Mouse (Mus musculus) embryonic facial prominence, embryonic 13.5 days (tissue): Measurements from ENCODE around the gene Cdhr1. TPM values are rescaled to one million over a fixed set of nuclear protein-coding genes. Genes with fewer than 3 reads are reported as not detected.

Experiments used
- ATAC-seq: fragments of 200-750 bp; cut with Nextera tagmentation; 2 replicates; pipeline ENCODE4 v1.8.0; 2017; ENCODE audit warnings: low read depth; ENCODE audit not compliant: insufficient number of reproducible peaks, insufficient read depth, low FRiP score, low TSS enrichment
- H3K27ac ChIP-seq: fragments of 300-500 bp; sonication (generic); 2 replicates; pipeline ENCODE4 v1.5.1; 2015; ENCODE audit warnings: moderate library complexity, mild to moderate bottlenecking, inconsistent platforms
- H3K27me3 ChIP-seq: fragments of 300-500 bp; sonication (generic); 2 replicates; pipeline ENCODE4 v1.6.1; 2015; ENCODE audit warnings: mild to moderate bottlenecking, inconsistent platforms
- H3K36me3 ChIP-seq: fragments of 300-500 bp; sonication (generic); 2 replicates; pipeline ENCODE4 v1.6.1; 2015; ENCODE audit warnings: mild to moderate bottlenecking, inconsistent platforms
- H3K4me1 ChIP-seq: fragments of 300-500 bp; sonication (generic); 2 replicates; pipeline ENCODE4 v1.6.1; 2015; ENCODE audit warnings: inconsistent platforms
- H3K4me2 ChIP-seq: fragments of 300-500 bp; sonication (generic); 2 replicates; pipeline ENCODE4 v1.6.1; 2015; ENCODE audit warnings: moderate library complexity, mild to moderate bottlenecking, inconsistent platforms
- H3K4me3 ChIP-seq: fragments of 300-500 bp; sonication (generic); 2 replicates; pipeline ENCODE4 v1.5.1; 2015; ENCODE audit warnings: mild to moderate bottlenecking, inconsistent platforms
- H3K9ac ChIP-seq: fragments of 300-500 bp; sonication (generic); 2 replicates; pipeline ENCODE4 v1.6.1; 2015; ENCODE audit warnings: mild to moderate bottlenecking, inconsistent platforms
- H3K9me3 ChIP-seq: fragments of 300-500 bp; sonication (generic); 2 replicates; pipeline ENCODE4 v1.6.1; 2016; ENCODE audit warnings: inconsistent platforms
- WGBS: fragments of 180-500 bp; shearing (Covaris S2); methylation state at CpG from one replicate; pipeline ENCODE4 v1.1.7; 2015; ENCODE audit warnings: mixed read lengths; 5-methylcytosine and 5-hydroxymethylcytosine counted together
- polyA plus RNA-seq: library from polyadenylated mRNA; unstranded; fragments of >200 nt; fragmentation: Nextera tagmentation; extraction: Ambion mirVana; gene quantifications from 2 replicates; pipeline ENCODE4 v1.2.1, GENCODE M21; 2015

Gene Cdhr1
- polyA plus RNA-seq, 1 experiment from 2014 or later, result 0.60 TPM

DNA sequence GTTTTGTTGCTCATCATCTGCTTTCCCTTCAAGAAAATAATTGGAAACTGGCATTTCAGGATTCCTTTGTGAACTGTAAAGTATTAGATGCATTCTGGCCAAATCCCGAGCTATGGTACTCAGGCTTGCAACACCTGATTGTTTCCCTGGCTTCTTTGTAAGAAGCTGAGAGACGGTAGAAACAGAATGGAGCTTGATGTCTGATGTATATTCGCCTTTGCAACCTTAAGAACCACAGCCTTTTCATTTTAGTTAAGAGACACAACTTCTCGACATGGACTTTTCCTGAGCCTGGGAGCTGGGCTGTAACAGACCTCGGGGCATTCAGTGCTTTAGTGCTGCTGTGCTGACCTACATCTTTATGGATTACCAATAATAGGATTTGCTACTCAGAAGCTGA lies 30.5 kb downstream of the Cdhr1 start, which contains the start of gene Lrit2:
TSS of gene Lrit2 (plus strand) at position 301 of the 400 bp plus-strand sequence.
- no peaks in the 10 kb centered on the region for H3K36me3 ChIP-seq
- H3K4me1 ChIP-seq, result no peaks in the 10 kb centered on the region
- H3K27ac ChIP-seq, result no peak within 1 kb of the TSS
- H3K4me2 ChIP-seq, result no peak within 1 kb of the TSS
- WGBS, result 75% methylated on average over 5 of the region's 5 CpGs
- no peaks in the 10 kb centered on the region for H3K27me3 ChIP-seq
- ATAC-seq, result no peak
- no peak within 1 kb of the TSS for H3K4me3 ChIP-seq
- no peak within 1 kb of the TSS for H3K9ac ChIP-seq
- H3K9me3 ChIP-seq, result no peaks in the 10 kb centered on the region

DNA sequence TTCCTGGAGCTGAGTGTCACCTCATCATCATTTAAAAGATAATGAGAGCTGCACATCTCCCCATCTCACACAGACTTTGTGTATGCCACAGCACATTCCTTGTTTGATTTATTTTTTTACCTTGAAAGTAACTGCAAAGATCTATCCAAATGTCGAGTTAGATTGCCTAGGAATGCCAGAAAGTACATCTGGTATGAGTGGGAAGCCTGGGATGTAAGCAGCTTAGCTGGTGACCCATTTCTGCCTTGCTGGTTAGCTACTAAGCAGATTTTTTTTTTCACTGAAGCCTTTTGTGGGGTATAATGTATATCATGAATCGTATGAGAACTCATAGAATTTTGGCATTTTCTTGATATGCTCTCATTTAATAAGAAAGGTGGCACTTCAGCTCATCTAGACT lies 31.5 kb downstream of the Cdhr1 start:
- H3K27ac ChIP-seq, result no peak overlapping the region
- no peak overlapping the region for H3K4me2 ChIP-seq
- H3K27me3 ChIP-seq, result no peaks in the 10 kb centered on the region
- 61% methylated on average over 2 of the region's 2 CpGs for WGBS
- no peaks in the 10 kb centered on the region for H3K4me1 ChIP-seq
- no peaks in the 10 kb centered on the region for H3K36me3 ChIP-seq
- H3K4me3 ChIP-seq, result no peak overlapping the region
- ATAC-seq, result no peak
- no peaks in the 10 kb centered on the region for H3K9me3 ChIP-seq
- H3K9ac ChIP-seq, result no peak overlapping the region

DNA sequence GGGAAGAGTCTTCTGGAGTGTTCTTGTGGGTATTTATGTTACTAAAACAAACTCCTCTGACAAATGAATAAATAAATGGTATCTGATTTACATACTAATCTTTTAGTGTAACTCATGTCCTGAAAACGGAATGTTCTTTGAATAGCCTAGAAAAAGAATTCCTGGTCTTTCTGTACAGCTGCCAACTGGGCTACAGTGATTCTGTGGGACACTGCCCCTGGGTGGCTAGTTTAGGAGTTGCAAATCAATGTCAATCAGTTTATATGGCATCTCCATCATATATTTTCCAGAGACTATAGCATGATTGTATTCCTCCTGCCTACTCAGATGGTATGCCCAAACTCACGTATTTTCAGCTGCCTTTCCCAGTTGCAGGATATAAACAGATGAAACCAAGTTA lies 33.3 kb downstream of the Cdhr1 start:
- H3K27ac ChIP-seq, result no peak overlapping the region
- no peaks in the 10 kb centered on the region for H3K36me3 ChIP-seq
- H3K9me3 ChIP-seq, result no peaks in the 10 kb centered on the region
- 64% methylated on average over 2 of the region's 2 CpGs for WGBS
- no peaks in the 10 kb centered on the region for H3K4me1 ChIP-seq
- H3K27me3 ChIP-seq, result no peaks in the 10 kb centered on the region
- no peak overlapping the region for H3K4me2 ChIP-seq
- no peak overlapping the region for H3K9ac ChIP-seq
- H3K4me3 ChIP-seq, result no peak overlapping the region
- ATAC-seq, result no peak

DNA sequence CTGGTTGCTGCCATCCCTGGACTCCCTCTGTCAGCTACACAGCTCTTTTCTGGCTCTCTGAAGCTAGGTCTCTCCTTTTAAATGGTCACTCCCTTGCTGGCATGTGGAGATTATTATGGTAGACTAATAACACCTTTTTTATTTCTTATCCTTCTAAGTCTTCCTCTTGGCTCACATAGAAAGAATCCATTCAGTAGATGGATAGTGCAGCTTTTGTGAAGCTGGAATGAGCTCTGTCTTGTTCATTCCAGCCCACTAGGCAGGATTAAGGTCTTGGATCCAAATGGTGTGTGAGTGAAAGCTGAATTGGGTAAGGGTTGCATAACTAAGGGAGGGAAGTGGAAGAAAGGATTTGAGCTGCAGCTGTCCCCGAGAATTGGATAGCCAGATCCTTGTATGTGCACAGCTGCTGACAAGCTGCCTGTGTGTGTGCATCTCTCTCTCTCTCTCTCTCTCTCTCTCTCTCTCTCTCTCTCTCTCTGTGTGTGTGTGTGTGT lies 49.2 kb downstream of the Cdhr1 start, which contains the start of gene Rgr:
TSS of gene Rgr (minus strand) at position 51 of the 497 bp plus-strand sequence.
- H3K4me2 ChIP-seq, result no peak within 1 kb of the TSS
- no peaks in the 10 kb centered on the region for H3K9me3 ChIP-seq
- no peaks in the 10 kb centered on the region for H3K27me3 ChIP-seq
- H3K4me3 ChIP-seq, result no peak within 1 kb of the TSS
- H3K36me3 ChIP-seq, result no peaks in the 10 kb centered on the region
- 60% methylated on average over 1 of the region's 1 CpGs for WGBS
- ATAC-seq, result no peak
- H3K9ac ChIP-seq, result no peak within 1 kb of the TSS
- no peaks in the 10 kb centered on the region for H3K4me1 ChIP-seq
- no peak within 1 kb of the TSS for H3K27ac ChIP-seq

DNA sequence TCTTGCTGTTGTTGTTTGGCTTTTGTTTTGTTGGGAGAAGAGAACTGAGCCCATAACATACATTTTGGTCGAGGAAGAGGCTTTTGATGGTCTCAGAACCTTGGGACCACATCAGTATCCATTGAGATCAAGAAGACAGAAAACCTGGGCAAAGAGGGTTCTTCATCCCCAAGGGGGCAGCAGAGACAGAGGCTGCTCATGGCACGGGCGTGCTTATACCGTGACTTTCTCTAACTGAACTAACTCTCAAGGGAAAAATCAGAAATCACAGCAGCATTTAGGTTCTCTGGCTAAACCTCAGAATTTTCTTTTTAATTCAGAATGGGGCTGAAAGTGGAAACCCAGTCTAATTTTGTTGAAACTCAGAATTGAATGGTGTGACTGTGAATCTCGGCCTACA lies 63.7 kb downstream of the Cdhr1 start:
- H3K9ac ChIP-seq, result no peak overlapping the region
- no peaks in the 10 kb centered on the region for H3K4me1 ChIP-seq
- H3K36me3 ChIP-seq, result no peaks in the 10 kb centered on the region
- ATAC-seq, result no peak
- no peaks in the 10 kb centered on the region for H3K9me3 ChIP-seq
- no peaks in the 10 kb centered on the region for H3K27me3 ChIP-seq
- no peak overlapping the region for H3K27ac ChIP-seq
- no peak overlapping the region for H3K4me2 ChIP-seq
- no peak overlapping the region for H3K4me3 ChIP-seq
- WGBS, result 45% methylated on average over 5 of the region's 5 CpGs

DNA sequence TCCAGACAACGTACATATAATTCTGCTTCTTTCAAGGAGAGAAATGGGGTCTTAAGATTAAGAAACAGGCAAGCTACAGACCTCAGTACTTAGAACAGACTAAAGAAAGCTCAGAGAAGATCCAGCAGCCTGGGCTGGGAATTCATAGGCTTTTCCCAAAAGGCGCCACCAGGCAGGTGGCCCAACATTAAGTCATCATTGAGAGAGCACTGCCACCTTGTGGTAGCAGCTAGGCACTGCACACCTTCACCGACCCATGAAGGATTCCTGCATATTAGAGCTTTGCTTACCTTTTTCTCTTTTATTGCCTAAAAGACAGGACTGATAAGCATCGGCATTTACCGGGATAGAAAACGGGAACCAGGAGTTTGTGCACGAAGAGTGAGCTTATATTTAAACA lies 64.9 kb downstream of the Cdhr1 start:
- Histone ChIP-seq H3K4me1 (no peaks in the 10 kb centered on the region), H3K27me3 (no peaks in the 10 kb centered on the region), H3K9ac (no peak overlapping the region), H3K4me3 (no peak overlapping the region), H3K4me2 (no peak overlapping the region), H3K27ac (no peak overlapping the region), H3K9me3 (no peaks in the 10 kb centered on the region), H3K36me3 (no peaks in the 10 kb centered on the region)
- no peak for ATAC-seq
- 22% methylated on average over 7 of the region's 7 CpGs for WGBS

DNA sequence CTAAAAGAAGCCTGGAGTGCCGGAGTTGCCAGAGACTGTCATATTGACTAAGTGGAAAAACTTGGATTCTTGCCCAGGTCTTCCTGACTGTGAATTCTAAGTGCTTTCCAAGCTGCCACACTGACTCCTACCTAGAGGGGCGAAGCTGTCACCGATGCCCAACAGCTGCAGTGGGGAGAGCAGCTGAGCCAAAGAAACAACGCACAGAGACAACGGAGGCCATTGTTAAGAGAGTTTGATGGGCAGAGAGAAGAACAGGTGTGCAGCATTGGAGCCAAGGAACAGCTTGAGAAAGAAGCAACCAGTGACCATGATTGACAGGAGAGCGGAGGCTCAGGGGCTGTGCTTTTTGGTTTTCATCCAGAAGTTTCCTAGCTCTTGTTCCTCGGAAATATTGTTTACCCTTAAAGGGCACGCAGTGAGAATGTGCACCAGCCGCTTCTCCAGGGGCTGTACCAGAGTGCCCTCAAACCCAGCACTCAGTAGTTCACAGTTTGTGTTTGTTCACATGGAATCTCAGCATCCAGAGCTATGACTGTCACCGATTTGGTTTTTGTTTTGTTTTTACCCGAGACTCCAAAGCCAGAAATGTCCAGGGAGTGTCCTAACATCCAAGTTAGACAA lies 65.6 kb downstream of the Cdhr1 start:
- ATAC-seq, result no peak
- Histone ChIP-seq H3K9me3 (no peaks in the 10 kb centered on the region), H3K4me1 (no peaks in the 10 kb centered on the region), H3K9ac (no peak overlapping the region), H3K27me3 (no peaks in the 10 kb centered on the region), H3K27ac (no peak overlapping the region), H3K4me2 (no peak overlapping the region), H3K36me3 (no peaks in the 10 kb centered on the region), H3K4me3 (no peak overlapping the region)
- WGBS, result 79% methylated on average over 11 of the region's 11 CpGs

DNA sequence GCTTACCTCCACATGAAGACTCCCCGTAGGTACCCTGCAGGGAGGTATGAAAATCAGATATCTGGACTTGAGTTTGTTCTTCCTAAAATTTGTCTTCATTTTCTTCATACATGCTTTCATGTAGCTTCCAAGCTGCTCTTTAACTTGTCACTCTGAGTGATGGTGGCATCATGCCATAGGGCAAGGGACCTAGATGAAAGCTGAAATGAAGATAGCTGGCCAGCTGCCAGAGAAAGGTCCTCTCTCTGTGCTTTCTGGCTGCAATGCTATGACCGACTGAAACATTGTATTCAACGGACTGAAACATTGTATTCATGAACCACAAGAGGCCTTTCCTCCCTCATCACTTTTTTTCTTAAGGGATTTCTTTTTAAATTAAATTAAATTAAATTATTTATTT lies 69.6 kb downstream of the Cdhr1 start:
- H3K9ac ChIP-seq, result no peak overlapping the region
- 94% methylated on average over 3 of the region's 3 CpGs for WGBS
- H3K4me3 ChIP-seq, result no peak overlapping the region
- H3K4me2 ChIP-seq, result no peak overlapping the region
- no peak for ATAC-seq
- H3K4me1 ChIP-seq, result no peaks in the 10 kb centered on the region
- H3K27ac ChIP-seq, result no peak overlapping the region
- H3K9me3 ChIP-seq, result no peaks in the 10 kb centered on the region
- no peaks in the 10 kb centered on the region for H3K27me3 ChIP-seq
- H3K36me3 ChIP-seq, result no peaks in the 10 kb centered on the region

DNA sequence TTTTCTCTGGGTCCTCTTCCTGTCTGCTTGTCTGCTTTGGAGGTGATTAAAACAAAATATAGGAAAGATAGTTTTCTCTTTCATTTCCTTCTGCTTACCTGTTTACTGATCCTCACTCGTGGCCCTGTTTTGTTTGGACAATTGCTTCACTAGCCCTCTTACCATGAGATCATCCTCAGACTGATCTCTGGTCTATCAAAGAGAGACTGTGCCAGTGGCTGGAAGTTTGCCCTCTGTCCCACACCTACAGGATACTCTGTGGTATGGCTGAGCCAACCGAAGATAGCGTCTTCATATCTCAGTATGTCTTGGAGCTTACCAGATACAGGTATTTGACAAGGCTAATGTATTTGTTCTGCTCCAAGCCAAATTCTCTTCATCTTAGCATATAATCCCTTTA lies 70.2 kb downstream of the Cdhr1 start:
- 93% methylated on average over 3 of the region's 3 CpGs for WGBS
- H3K9ac ChIP-seq, result no peak overlapping the region
- no peaks in the 10 kb centered on the region for H3K27me3 ChIP-seq
- H3K4me3 ChIP-seq, result no peak overlapping the region
- H3K4me1 ChIP-seq, result no peaks in the 10 kb centered on the region
- no peak overlapping the region for H3K27ac ChIP-seq
- H3K4me2 ChIP-seq, result no peak overlapping the region
- no peak for ATAC-seq
- no peaks in the 10 kb centered on the region for H3K9me3 ChIP-seq
- H3K36me3 ChIP-seq, result no peaks in the 10 kb centered on the region

Other genes starting within 250 kb of the Cdhr1 start
- gene Ccser2, start 129.6 kb downstream of the Cdhr1 start, polyA plus RNA-seq, result 45.1 and 50.0 TPM in 2 replicates
- 0.13 TPM in 1 of 2 replicates, not detected in the other for gene Rgr, start 49.4 kb downstream of the Cdhr1 start, polyA plus RNA-seq
- gene Lrit1, start 43.5 kb downstream of the Cdhr1 start, polyA plus RNA-seq, result not detected in 2 replicates
- gene Lrit2, start 30.4 kb downstream of the Cdhr1 start, polyA plus RNA-seq, result not detected in 2 replicates
- gene 2610528A11Rik, start 15.7 kb upstream of the Cdhr1 start, polyA plus RNA-seq, result 2.5 and 3.2 TPM in 2 replicates
- 177 and 183 TPM in 2 replicates for gene Ghitm, start 36.9 kb upstream of the Cdhr1 start, polyA plus RNA-seq